Mouse (Mus musculus): ENCODE results near the gene Tgfb1.

Tgfb1 gene

GRCm38 (mm10) chr7:25736920-25737319 is 50.1 kb downstream of the Tgfb1 start:
- no peak for DNase-seq (ENCODE audit: low spot score)

GRCm38 (mm10) chr7:25738277-25738676 is 51.5 kb downstream of the Tgfb1 start:
- DNase-seq (ENCODE audit: low spot score), result no peak

- DNase-seq (ENCODE audit: low spot score), result no peak
Observed at GRCm38 (mm10) chr7:25746844-25747243, 60.0 kb downstream of the Tgfb1 start.

GRCm38 (mm10) chr7:25753076-25753475 is 66.3 kb downstream of the Tgfb1 start:
- DNase-seq (ENCODE audit: low spot score), result no peak

GRCm38 (mm10) chr7:25753643-25754438 is 67.0 kb downstream of the Tgfb1 start:
- peak; percentile 27 for DNase-seq (ENCODE audit: low spot score)

- no peak for DNase-seq (ENCODE audit: low spot score)
Observed at GRCm38 (mm10) chr7:25754439-25754737, 67.6 kb downstream of the Tgfb1 start.

Measured in lung, postnatal 25 days (tissue).